Mouse (Mus musculus) brown adipose tissue, adult 24 weeks (tissue): ENCODE results near the gene Zfp951. TPM values are rescaled to one million over a fixed set of nuclear protein-coding genes. Genes with fewer than 3 reads are reported as not detected.
"Not testable (repeated sequence)": the region's sequence is repeated elsewhere in the genome, so short reads cannot be mapped to it uniquely, and the experiment has no call there.

ENCODE experiments used
- H3K27ac ChIP-seq: fragments of 200-500 bp; replicated peaks from 2 replicates; pipeline ENCODE4 v1.5.1; 2012; ENCODE audit warnings: low read depth, mild to moderate bottlenecking, low read length
- H3K4me1 ChIP-seq: fragments of 200-500 bp; 2 replicates; pipeline ENCODE4 v1.6.1; 2012; ENCODE audit warnings: low read length, mixed read lengths; ENCODE audit not compliant: control insufficient read depth, insufficient read depth, insufficient read length
- H3K4me3 ChIP-seq: fragments of 200-500 bp; 2 replicates; pipeline ENCODE4 v1.5.1; 2012; ENCODE audit warnings: low read depth, mild to moderate bottlenecking, low read length, moderate library complexity; ENCODE audit not compliant: insufficient read depth
- polyA plus RNA-seq: library from polyadenylated mRNA; stranded (reverse); fragments of >200 nt; gene quantifications from 2 replicates; pipeline ENCODE4 v1.2.4, GENCODE M21; 2012; ENCODE audit not compliant: missing spikeins, insufficient read depth, insufficient read length

Gene Zfp951
- polyA plus RNA-seq = 1.3 and 1.6 TPM in 2 replicates

DNA sequence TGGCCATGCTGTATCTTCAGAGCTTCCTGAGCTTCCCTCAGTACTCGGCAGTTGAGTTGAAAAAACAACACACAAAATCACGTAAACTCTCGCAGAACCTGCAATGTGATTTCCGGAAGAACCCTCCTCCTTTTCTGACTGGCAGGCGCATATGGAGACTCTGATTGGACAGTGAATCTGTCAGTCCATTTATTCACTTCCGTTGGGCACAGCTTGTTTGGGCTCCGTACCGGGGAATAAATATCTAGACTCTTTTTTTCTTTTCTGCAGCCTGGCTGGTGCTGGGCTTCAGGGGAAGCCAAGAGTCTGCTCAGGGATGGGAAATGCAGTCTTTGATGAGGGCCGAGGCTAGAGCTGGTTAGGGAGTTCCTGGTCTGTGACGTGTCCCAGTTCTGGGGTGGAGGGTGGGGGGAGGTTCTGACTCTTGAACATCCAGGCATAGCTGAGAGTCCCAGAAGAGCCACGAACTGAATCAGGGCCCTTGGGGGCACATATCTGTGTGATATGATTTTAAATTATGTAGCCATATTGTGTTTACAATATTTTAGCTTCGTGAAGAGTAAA is at the start of gene Zfp951:
TSS of gene Zfp951 (minus strand) at position 109 of the 564 bp plus-strand sequence.
- H3K27ac ChIP-seq = peak within 1 kb of the TSS; percentile 75
- peak within 1 kb of the TSS; percentile 74 for H3K4me3 ChIP-seq

DNA sequence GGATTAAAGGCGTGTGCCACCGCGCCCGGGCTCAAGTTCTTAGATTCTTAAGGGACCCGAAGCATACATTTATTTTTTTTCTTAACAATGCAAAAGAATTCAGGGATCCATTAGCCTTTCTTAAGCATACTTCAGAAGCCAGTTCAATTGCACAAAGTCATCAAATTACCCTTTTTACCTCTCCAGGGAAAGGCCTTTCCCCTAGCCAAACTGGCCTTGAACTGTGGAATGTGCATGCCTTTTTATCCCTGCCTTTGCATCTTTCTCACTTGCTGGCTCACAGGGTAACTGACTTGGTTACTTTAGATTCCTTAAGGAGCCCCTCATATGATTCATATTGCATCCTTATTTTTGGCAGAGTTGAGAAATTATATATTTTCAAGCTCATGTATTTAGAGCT is 46.7 kb upstream of the Zfp951 start:
- not testable (repeated sequence) for H3K4me1 ChIP-seq, H3K4me3 ChIP-seq, H3K27ac ChIP-seq

More for the DNA sequence above, at the start of gene Zfp951:
- H3K4me1 ChIP-seq = not testable (repeated sequence)

DNA sequence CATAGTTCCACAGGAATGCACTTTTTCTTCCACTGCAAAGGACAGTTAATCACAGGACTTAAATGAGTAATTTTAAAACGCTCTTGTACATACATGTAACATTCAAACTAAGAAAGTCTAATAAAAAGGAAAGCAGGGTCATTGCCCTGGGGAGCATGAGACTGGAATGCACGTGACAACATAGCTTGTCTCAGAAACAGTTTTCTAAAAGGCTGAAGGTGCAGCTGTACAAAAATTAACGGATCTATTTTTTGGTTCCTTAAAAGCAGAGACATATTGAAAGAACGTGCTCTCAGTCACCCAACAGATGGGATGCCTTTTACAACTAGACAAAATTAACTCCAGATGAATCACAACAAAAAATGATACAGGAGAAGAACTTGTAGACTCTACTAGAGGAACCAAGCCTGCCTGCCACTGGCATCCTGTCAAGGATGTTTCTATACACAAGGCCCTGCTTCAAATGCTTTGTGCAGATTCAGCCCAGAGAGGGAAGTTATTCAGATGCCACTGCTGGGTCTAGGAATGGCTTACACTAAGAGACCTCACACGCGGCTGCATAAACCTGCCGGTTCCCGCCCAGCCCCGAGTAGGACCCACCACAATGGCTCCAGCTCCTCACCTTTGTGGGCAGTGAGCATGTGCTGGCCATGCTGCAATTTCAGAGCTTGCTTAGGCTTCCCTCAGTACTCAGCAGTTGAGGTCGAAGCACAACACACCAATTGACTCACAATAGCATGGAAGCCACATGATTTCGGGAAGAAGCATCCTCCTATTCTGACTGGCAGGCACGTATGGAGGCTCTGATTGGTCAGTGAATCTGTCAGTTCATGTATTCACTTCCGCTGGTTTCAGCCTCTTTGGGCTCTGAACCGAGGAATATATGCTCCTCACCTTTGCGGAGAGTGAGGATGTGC is 567 bp downstream of the Zfp951 start:
- peak overlapping the region; percentile 75 for H3K27ac ChIP-seq
- H3K4me1 ChIP-seq = not testable (repeated sequence)
- H3K4me3 ChIP-seq = peak overlapping the region; percentile 74

GRCm38 (mm10) chr5:104854546-104854945 is 5.3 kb downstream of the Zfp951 start:
- not testable (repeated sequence) for H3K4me3 ChIP-seq, H3K27ac ChIP-seq, H3K4me1 ChIP-seq

GRCm38 (mm10) chr5:104833330-104833729 is 26.5 kb downstream of the Zfp951 start:
- Histone ChIP-seq H3K27ac (no peak overlapping the region), H3K4me3 (no peak overlapping the region), H3K4me1 (no peaks in the 10 kb centered on the region)

DNA sequence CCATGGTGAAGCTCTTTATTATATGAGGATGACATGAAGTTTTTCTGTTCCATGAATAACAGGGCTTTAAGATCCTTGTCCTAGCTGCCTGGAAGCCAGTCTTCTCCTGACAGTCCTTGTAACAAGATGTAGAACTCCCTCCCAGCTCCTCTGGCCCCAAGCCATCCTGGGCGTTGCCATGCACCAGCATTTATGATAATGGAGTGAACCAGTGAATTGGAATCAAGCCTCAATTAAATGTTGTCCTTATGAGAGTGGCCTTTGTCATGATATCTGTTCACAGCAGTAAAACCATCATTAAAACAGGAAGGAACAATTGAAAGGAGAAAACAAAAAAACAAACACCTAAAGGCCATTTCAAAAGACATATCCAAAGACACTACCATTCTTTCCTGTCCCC is 30.3 kb downstream of the Zfp951 start:
- Histone ChIP-seq H3K27ac (no peak overlapping the region), H3K4me3 (no peak overlapping the region), H3K4me1 (no peaks in the 10 kb centered on the region)

- H3K4me1 ChIP-seq, H3K4me3 ChIP-seq, H3K27ac ChIP-seq: not testable (repeated sequence)
These were observed 89.7 kb downstream of the Zfp951 start for GRCm38 (mm10) chr5:104770138-104770537.

Other genes with a start within 250 kb of the Zfp951 start
- 0.50 and 0.67 TPM in 2 replicates for gene Abcg3, start 122.6 kb upstream of the Zfp951 start, polyA plus RNA-seq